Mouse (Mus musculus): ENCODE results near the gene Rack1.

GRCm38 (mm10) chr11:48842378-48842792 lies 42.3 kb downstream of the Rack1 start:
- TF ChIP-seq POLR2A (IDR thresholded peaks at IDR 0.05; ENCODE audit: insufficient read length, low read depth) (no peak), CEBPB (IDR thresholded peaks at IDR 0.05; ENCODE audit: insufficient read depth, poor library complexity, severe bottlenecking) (no peak), USF1 (IDR thresholded peaks at IDR 0.05; ENCODE audit: low read depth) (no peak), MAX (IDR thresholded peaks at IDR 0.05; ENCODE audit: low read depth) (no peak), POLR2AphosphoS2 (IDR thresholded peaks at IDR 0.05; ENCODE audit: insufficient read length, low read depth) (no peak), SRF (IDR thresholded peaks at IDR 0.05; ENCODE audit: control insufficient read depth, insufficient read length, low read depth) (no peak), TCF3 (IDR thresholded peaks at IDR 0.05; ENCODE audit: insufficient read length, low read depth) (no peak), TCF12 (IDR thresholded peaks at IDR 0.05; ENCODE audit: insufficient read depth, poor library complexity, severe bottlenecking) (no peak), E2F4 (IDR thresholded peaks at IDR 0.05; ENCODE audit: insufficient read depth) (no peak), MYOG (IDR thresholded peaks at IDR 0.05; ENCODE audit: control insufficient read depth in 1 of 3, insufficient read depth in 1 of 3, insufficient read length in 2 of 3, low read depth in 2 of 3) (no peak), REST (IDR thresholded peaks at IDR 0.05; ENCODE audit: insufficient read depth, insufficient read length) (no peak)

Data from myocyte (in vitro differentiated cells).